Mouse (Mus musculus) thymus, adult 2 months (tissue): ENCODE results near the gene Prim2.

ENCODE experiments used
- CTCF ChIP-seq: fragments of 200-500 bp; IDR thresholded peaks from 2 replicates; pipeline ENCODE4 v1.5.1; 2012; ENCODE audit warnings: mild to moderate bottlenecking, control low read depth, low read length, moderate library complexity, borderline replicate concordance; ENCODE audit not compliant: control insufficient read depth, poor library complexity, insufficient read depth; ENCODE audit errors: extremely low read depth
- POLR2A ChIP-seq: fragments of 200-500 bp; IDR thresholded peaks from 2 replicates; pipeline ENCODE4 v1.6.1; 2012; ENCODE audit warnings: mild to moderate bottlenecking, low read length, control low read depth, moderate library complexity; ENCODE audit not compliant: control insufficient read depth, poor library complexity, insufficient read depth; ENCODE audit errors: extremely low read depth

GRCm38 (mm10) chr1:33709615-33710014 lies 40.0 kb upstream of the Prim2 start:
- TF ChIP-seq CTCF: no peak
- TF ChIP-seq POLR2A: no peak
